Mouse (Mus musculus) hematopoietic stem cell, adult 5-6 weeks (primary cell): Measurements from ENCODE around the gene Prkcb. TPM values are rescaled to one million over a fixed set of nuclear protein-coding genes. Genes with fewer than 3 reads are reported as not detected.

ENCODE experiments used
- ATAC-seq, 2 experiments: fragments of 125-278 bp in 1 of 2; replicated peaks in 1 of 2; 2 replicates each; pipeline ENCODE4 v1.8.0; 2016 to 2017; ENCODE audit warnings: inconsistent platforms in 2 of 2, mild to moderate bottlenecking in 2 of 2, moderate number of reproducible peaks in 2 of 2, low read depth in 1 of 2, moderate TSS enrichment in 1 of 2; ENCODE audit not compliant: low FRiP score in 2 of 2, poor library complexity in 2 of 2, severe bottlenecking in 2 of 2, insufficient read depth in 1 of 2, low TSS enrichment in 1 of 2
- total RNA-seq: library from RNA; stranded (forward); fragments of 172-1452, 232-1000 nt; gene quantifications from 2 replicates; pipeline ENCODE4 v1.2.3, GENCODE M21; 2017

Prkcb gene
- total RNA-seq, 1 experiment from 2014 or later: 11.8 TPM

GRCm38 (mm10) chr7:122280334-122280733 lies 8.2 kb upstream of the Prkcb start:
- ATAC-seq: peak; percentile 22 to 42; a peak in 2 of 4 replicates

- no peak for ATAC-seq
Measured at GRCm38 (mm10) chr7:122282584-122282983, 6.0 kb upstream of the Prkcb start.

GRCm38 (mm10) chr7:122287217-122287616 lies 1.3 kb upstream of the Prkcb start:
- ATAC-seq: no peak

GRCm38 (mm10) chr7:122289243-122290111 lies 926 bp downstream of the Prkcb start:
- peak; percentile 9 to 34; a peak in 2 of 4 replicates for ATAC-seq

- ATAC-seq: peak in 1 of 2 experiments; percentile 10; a peak in 1 of 4 replicates
Measured at GRCm38 (mm10) chr7:122290165-122290564, 1.6 kb downstream of the Prkcb start.

- no peak for ATAC-seq
Measured at GRCm38 (mm10) chr7:122290771-122291170, 2.2 kb downstream of the Prkcb start.

- no peak for ATAC-seq
Measured at GRCm38 (mm10) chr7:122292151-122292550, 3.6 kb downstream of the Prkcb start.

GRCm38 (mm10) chr7:122294111-122294510 lies 5.6 kb downstream of the Prkcb start:
- ATAC-seq: no peak

- no peak for ATAC-seq
Measured at GRCm38 (mm10) chr7:122295363-122295762, 6.8 kb downstream of the Prkcb start.

- 0 out of 4 replicates have a peak, but pooled peaks of 1 of the 2 experiments have one; percentile 46 for ATAC-seq
Measured at GRCm38 (mm10) chr7:122296331-122296730, 7.8 kb downstream of the Prkcb start.

GRCm38 (mm10) chr7:122296805-122297204 lies 8.3 kb downstream of the Prkcb start:
- no peak for ATAC-seq

GRCm38 (mm10) chr7:122297627-122298026 lies 9.1 kb downstream of the Prkcb start:
- ATAC-seq: peak; percentile 39 to 59; a peak in 1 of 4 replicates

GRCm38 (mm10) chr7:122298715-122299114 lies 10.2 kb downstream of the Prkcb start:
- ATAC-seq: no peak

GRCm38 (mm10) chr7:122300538-122300937 lies 12.0 kb downstream of the Prkcb start:
- ATAC-seq: no peak

GRCm38 (mm10) chr7:122302538-122302937 lies 14.0 kb downstream of the Prkcb start:
- no peak for ATAC-seq

- ATAC-seq: no peak
Measured at GRCm38 (mm10) chr7:122303988-122304387, 15.4 kb downstream of the Prkcb start.

GRCm38 (mm10) chr7:122304521-122304920 lies 16.0 kb downstream of the Prkcb start:
- no peak for ATAC-seq

GRCm38 (mm10) chr7:122307241-122307640 lies 18.7 kb downstream of the Prkcb start:
- no peak for ATAC-seq

- ATAC-seq: no peak
Measured at GRCm38 (mm10) chr7:122308661-122309060, 20.1 kb downstream of the Prkcb start.
